In genomic region chr11:11962629-11962954, GRCm38 (mm10) we compare ENCODE assay signal across 10 mouse cellular contexts.
A peak's percentile ranks its signal among the peaks of the same experiment; 100 is the strongest.
DNase-seq lines count a peak whose midpoint lies in the region; ATAC-seq lines count a peak whose summit lies in the region.
"Had no signal": no experiment of that assay in that cellular context is flagged by ENCODE, and none has a peak within 500 bp of the region (broad histone marks: within the 10 kb centered on the region; RNA-seq: fewer than 3 reads in every experiment).

No protein-coding gene starts in this region.

- 16% methylated on average over 5 of the region's 5 CpGs for WGBS in kidney, embryonic 16.5 days
- 11% methylated on average over 5 of the region's 5 CpGs for WGBS in liver, embryonic 12.5 days (ENCODE audit: insufficient replicate concordance)

- no peak overlapping the region for H3K4me3 ChIP-seq in kidney, embryonic 16.5 days (ENCODE audit: low read length)
- no peak overlapping the region for H3K4me3 ChIP-seq in liver, embryonic 12.5 days
- H3K4me3 ChIP-seq: limb, embryonic 12.5 days had no signal

- no peak overlapping the region for H3K9ac ChIP-seq in kidney, embryonic 16.5 days (replicated peaks; ENCODE audit: low read length)
- H3K9ac ChIP-seq in liver, embryonic 12.5 days: no peak overlapping the region
- H3K9ac ChIP-seq: limb, embryonic 12.5 days had no signal

- H3K27me3 ChIP-seq in kidney, embryonic 16.5 days (ENCODE audit: insufficient read depth, low read length): no peaks in the 10 kb centered on the region
- no peaks in the 10 kb centered on the region for H3K27me3 ChIP-seq in liver, embryonic 12.5 days (replicated peaks)
- H3K27me3 ChIP-seq: limb, embryonic 12.5 days had no signal

- H3K4me2 ChIP-seq in kidney, embryonic 16.5 days (replicated peaks; ENCODE audit: low read depth, low read length): no peak overlapping the region
- peak overlapping the region; percentile 23 for H3K4me2 ChIP-seq in liver, embryonic 12.5 days
- H3K4me2 ChIP-seq: limb, embryonic 12.5 days had no signal

- no peaks in the 10 kb centered on the region for H3K9me3 ChIP-seq in kidney, embryonic 16.5 days (ENCODE audit: low read length)
- no peaks in the 10 kb centered on the region for H3K9me3 ChIP-seq in liver, embryonic 12.5 days (replicated peaks)
- H3K9me3 ChIP-seq: limb, embryonic 12.5 days had no signal

- peaks cover 36% of the 10 kb centered on the region for H3K4me1 ChIP-seq in kidney, embryonic 16.5 days (ENCODE audit: insufficient read depth, low read length)
- peaks cover 69% of the 10 kb centered on the region for H3K4me1 ChIP-seq in liver, embryonic 12.5 days

- no peak for DNase-seq in kidney, postnatal 4 days
- DNase-seq in Muller cell, postnatal 12 days (ENCODE audit: inconsistent ontology term): peak; percentile 62
- DNase-seq in embryo, embryonic 10.5 days (ENCODE audit: low spot score): peak; percentile 57
- DNase-seq in testis, postnatal 10 days (ENCODE audit: low spot score): no peak
- no peak for DNase-seq in urinary bladder, adult 18-20 months (ENCODE audit: low spot score in 2 of 2)
- no peak for DNase-seq in spleen, postnatal 4 days (ENCODE audit: low spot score in 2 of 2)
- DNase-seq: right cerebral cortex, adult 18-20 months had no signal

- H3K36me3 ChIP-seq in kidney, embryonic 16.5 days (ENCODE audit: insufficient read depth, low read length): peaks cover 13% of the 10 kb centered on the region
- H3K36me3 ChIP-seq in liver, embryonic 12.5 days: peaks cover 35% of the 10 kb centered on the region

- peak; percentile 47; the same call in 1 of the 2 replicates for ATAC-seq in kidney, embryonic 16.5 days (ENCODE audit: low FRiP score, low TSS enrichment)
- peak; percentile 4 for ATAC-seq in liver, embryonic 12.5 days

- no peak overlapping the region for H3K27ac ChIP-seq in kidney, embryonic 16.5 days (ENCODE audit: low read length)
- H3K27ac ChIP-seq in liver, embryonic 12.5 days: peak overlapping the region; percentile 71

Comparison
In these comparisons a context has a peak if more than half of its experiments do, and no peak if none do; other contexts are left out.
1. DNase-seq: peak in Muller cell, postnatal 12 days (single experiment) and embryo, embryonic 10.5 days (single experiment); none in kidney, postnatal 4 days (0 of 2), testis, postnatal 10 days (single experiment), urinary bladder, adult 18-20 months (0 of 2) and spleen, postnatal 4 days (0 of 2).